Mouse (Mus musculus) heart, embryonic 12.5 days (tissue): Measurements from ENCODE around the gene Farsa. TPM values are rescaled to one million over a fixed set of nuclear protein-coding genes. Genes with fewer than 3 reads are reported as not detected.
A peak's percentile ranks its signal among the peaks of the same experiment; 100 is the strongest.
"Not testable (repeated sequence)": the region's sequence is repeated elsewhere in the genome, so short reads cannot be mapped to it uniquely, and the experiment has no call there.

Experiments
- ATAC-seq: fragments of 200-750 bp; cut with Nextera tagmentation; 2 replicates; pipeline ENCODE4 v1.8.0; 2017; ENCODE audit warnings: moderate TSS enrichment, moderate library complexity; ENCODE audit not compliant: insufficient number of reproducible peaks, low FRiP score
- H3K27ac ChIP-seq: fragments of 300-500 bp; sonication (generic); 2 replicates; pipeline ENCODE4 v1.5.1; 2016; ENCODE audit warnings: mild to moderate bottlenecking, moderate library complexity; ENCODE audit not compliant: poor library complexity, severe bottlenecking
- H3K27me3 ChIP-seq: fragments of 300-500 bp; sonication (generic); replicated peaks from 2 replicates; pipeline ENCODE4 v1.6.1; 2016; ENCODE audit warnings: mild to moderate bottlenecking, moderate library complexity
- H3K36me3 ChIP-seq: fragments of 300-500 bp; sonication (generic); 2 replicates; pipeline ENCODE4 v1.6.1; 2016; ENCODE audit warnings: mild to moderate bottlenecking, moderate library complexity
- H3K4me1 ChIP-seq: fragments of 300-500 bp; sonication (generic); replicated peaks from 2 replicates; pipeline ENCODE4 v1.6.1; 2016; ENCODE audit warnings: mild to moderate bottlenecking
- H3K4me2 ChIP-seq: fragments of 300-500 bp; sonication (generic); 2 replicates; pipeline ENCODE4 v1.6.1; 2016; ENCODE audit warnings: mild to moderate bottlenecking, moderate library complexity
- H3K4me3 ChIP-seq: fragments of 300-500 bp; sonication (generic); 2 replicates; pipeline ENCODE4 v1.5.1; 2016; ENCODE audit warnings: mild to moderate bottlenecking
- H3K9ac ChIP-seq: fragments of 300-500 bp; sonication (generic); 2 replicates; pipeline ENCODE4 v1.6.1; 2016; ENCODE audit warnings: mild to moderate bottlenecking, moderate library complexity
- H3K9me3 ChIP-seq: fragments of 300-500 bp; sonication (generic); replicated peaks from 2 replicates; pipeline ENCODE4 v1.6.1; 2016; ENCODE audit warnings: mild to moderate bottlenecking, moderate library complexity
- WGBS: fragments of 180-500 bp; shearing (Covaris S2); methylation state at CpG from one replicate; pipeline ENCODE4 v1.1.7; 2016; 5-methylcytosine and 5-hydroxymethylcytosine counted together
- polyA plus RNA-seq: library from polyadenylated mRNA; unstranded; fragments of >200 nt; fragmentation: Nextera tagmentation; extraction: Ambion mirVana; gene quantifications from 2 replicates; pipeline ENCODE4 v1.2.1, GENCODE M21; 2016

Farsa gene
- polyA plus RNA-seq, 1 experiment from 2014 or later: 53.6 TPM

- Histone ChIP-seq H3K27ac (no peak overlapping the region), H3K4me3 (no peak overlapping the region), H3K9me3 (no peaks in the 10 kb centered on the region), H3K36me3 (no peaks in the 10 kb centered on the region), H3K4me1 (peaks cover 20% of the 10 kb centered on the region), H3K4me2 (no peak overlapping the region), H3K27me3 (peaks cover 28% of the 10 kb centered on the region), H3K9ac (no peak overlapping the region)
- WGBS: 70% methylated on average over 17 of the region's 17 CpGs
- ATAC-seq: no peak
Observed at GRCm38 (mm10) chr8:84816117-84816516, 40.7 kb upstream of the Farsa start.

GRCm38 (mm10) chr8:84822723-84823122, 34.1 kb upstream of the Farsa start, which contains the start of gene Dand5:
Gene Dand5, minus strand, starts transcription at chr8:84822823.
- ATAC-seq: no peak
- Histone ChIP-seq H3K27me3 (no peaks in the 10 kb centered on the region), H3K4me2 (peak within 1 kb of the TSS; percentile 60), H3K36me3 (no peaks in the 10 kb centered on the region), H3K4me3 (peak within 1 kb of the TSS; percentile 16; the same call in 1 of the 2 replicates), H3K27ac (no peak within 1 kb of the TSS), H3K9me3 (no peaks in the 10 kb centered on the region), H3K4me1 (peaks cover 25% of the 10 kb centered on the region), H3K9ac (0 out of 2 replicates have a peak within 1 kb of the TSS, but pooled peaks have one; percentile 27)
- 19% methylated on average over 3 of the region's 3 CpGs for WGBS

GRCm38 (mm10) chr8:84823653-84824052, 33.1 kb upstream of the Farsa start:
- Histone ChIP-seq H3K9me3 (no peaks in the 10 kb centered on the region), H3K36me3 (no peaks in the 10 kb centered on the region), H3K4me1 (peaks cover 25% of the 10 kb centered on the region), H3K4me3 (peak overlapping the region; percentile 16; the same call in 1 of the 2 replicates), H3K27me3 (no peaks in the 10 kb centered on the region), H3K9ac (0 out of 2 replicates have a peak overlapping the region, but pooled peaks have one; percentile 27), H3K27ac (no peak overlapping the region), H3K4me2 (peak overlapping the region; percentile 60)
- peak; percentile 78 for ATAC-seq
- WGBS: 1% methylated on average over 18 of the region's 18 CpGs

- Histone ChIP-seq H3K27me3 (no peaks in the 10 kb centered on the region), H3K36me3 (peaks cover 3% of the 10 kb centered on the region; the same call in 1 of the 2 replicates), H3K4me2 (no peak overlapping the region), H3K9ac (no peak overlapping the region), H3K4me1 (peaks cover 25% of the 10 kb centered on the region), H3K9me3 (no peaks in the 10 kb centered on the region), H3K4me3 (no peak overlapping the region), H3K27ac (no peak overlapping the region)
- no peak for ATAC-seq
- WGBS: 50% methylated on average over 4 of the region's 4 CpGs
Observed at GRCm38 (mm10) chr8:84825636-84826035, 31.2 kb upstream of the Farsa start.

- H3K4me1 ChIP-seq: peaks cover 19% of the 10 kb centered on the region
- not testable (repeated sequence) for ATAC-seq
- WGBS: 68% methylated on average over 2 of the region's 2 CpGs
Observed at GRCm38 (mm10) chr8:84826518-84826917, 30.3 kb upstream of the Farsa start.

GRCm38 (mm10) chr8:84831490-84831889, 25.3 kb upstream of the Farsa start, which contains the start of gene Gadd45gip1:
Gene Gadd45gip1, plus strand, starts transcription at chr8:84831522.
- Histone ChIP-seq H3K27me3 (no peaks in the 10 kb centered on the region), H3K4me2 (peak within 1 kb of the TSS; percentile 63), H3K9ac (peak within 1 kb of the TSS; percentile 95), H3K4me3 (peak within 1 kb of the TSS; percentile 74), H3K4me1 (peaks cover 22% of the 10 kb centered on the region), H3K36me3 (peaks cover 31% of the 10 kb centered on the region), H3K9me3 (no peaks in the 10 kb centered on the region), H3K27ac (peak within 1 kb of the TSS; percentile 88)
- WGBS: 55% methylated on average over 11 of the region's 11 CpGs
- ATAC-seq: 0 out of 2 replicates have a peak, but pooled peaks have one; percentile 10

More at GRCm38 (mm10) chr8:84826518-84826917, 30.3 kb upstream of the Farsa start:
- H3K9me3 ChIP-seq, H3K4me2 ChIP-seq, H3K4me3 ChIP-seq, H3K27me3 ChIP-seq, H3K36me3 ChIP-seq, H3K9ac ChIP-seq, H3K27ac ChIP-seq: not testable (repeated sequence)

- WGBS: under 1% methylated on average over 59 of the region's 59 CpGs
- Histone ChIP-seq H3K9ac (peak overlapping the region; percentile 95), H3K27me3 (no peaks in the 10 kb centered on the region), H3K4me1 (peaks cover 25% of the 10 kb centered on the region), H3K36me3 (peaks cover 38% of the 10 kb centered on the region), H3K27ac (peak overlapping the region; percentile 88), H3K4me2 (peak overlapping the region; percentile 63), H3K9me3 (no peaks in the 10 kb centered on the region), H3K4me3 (peak overlapping the region; percentile 74)
- ATAC-seq: peak; percentile 84
Observed at GRCm38 (mm10) chr8:84832034-84832717, 24.6 kb upstream of the Farsa start.

- Histone ChIP-seq H3K4me3 (peak overlapping the region; percentile 74), H3K4me2 (peak overlapping the region; percentile 63), H3K4me1 (peaks cover 28% of the 10 kb centered on the region), H3K27me3 (no peaks in the 10 kb centered on the region), H3K36me3 (peaks cover 47% of the 10 kb centered on the region), H3K27ac (peak overlapping the region; percentile 88; the same call in 1 of the 2 replicates), H3K9ac (peak overlapping the region; percentile 95), H3K9me3 (no peaks in the 10 kb centered on the region)
- 54% methylated on average over 10 of the region's 10 CpGs for WGBS
- no peak for ATAC-seq
Observed at GRCm38 (mm10) chr8:84832759-84833742, 23.7 kb upstream of the Farsa start.

- peaks cover 58% of the 10 kb centered on the region for H3K36me3 ChIP-seq
- H3K4me2 ChIP-seq: no peak overlapping the region
- peaks cover 33% of the 10 kb centered on the region for H3K4me1 ChIP-seq
- 86% methylated on average over 19 of the region's 19 CpGs for WGBS
- no peak overlapping the region for H3K9ac ChIP-seq
- no peaks in the 10 kb centered on the region for H3K27me3 ChIP-seq
- no peak for ATAC-seq
- H3K4me3 ChIP-seq: no peak overlapping the region
- H3K9me3 ChIP-seq: no peaks in the 10 kb centered on the region
- no peak overlapping the region for H3K27ac ChIP-seq
Observed at GRCm38 (mm10) chr8:84834002-84834865, 22.6 kb upstream of the Farsa start.
